Mouse (Mus musculus) bone marrow, adult 2 months (tissue): ENCODE measurements around the gene Egln3.

ENCODE experiments used
- CTCF ChIP-seq: fragments of 200-500 bp; IDR thresholded peaks from 2 replicates; pipeline ENCODE4 v1.5.1; 2011; ENCODE audit warnings: low read length, control low read depth; ENCODE audit not compliant: control insufficient read depth, insufficient read depth
- POLR2A ChIP-seq: fragments of 200-500 bp; IDR thresholded peaks from 2 replicates; pipeline ENCODE4 v1.6.1; 2011; ENCODE audit warnings: low read depth, mild to moderate bottlenecking, control low read depth, low read length, borderline replicate concordance; ENCODE audit not compliant: control insufficient read depth

DNA sequence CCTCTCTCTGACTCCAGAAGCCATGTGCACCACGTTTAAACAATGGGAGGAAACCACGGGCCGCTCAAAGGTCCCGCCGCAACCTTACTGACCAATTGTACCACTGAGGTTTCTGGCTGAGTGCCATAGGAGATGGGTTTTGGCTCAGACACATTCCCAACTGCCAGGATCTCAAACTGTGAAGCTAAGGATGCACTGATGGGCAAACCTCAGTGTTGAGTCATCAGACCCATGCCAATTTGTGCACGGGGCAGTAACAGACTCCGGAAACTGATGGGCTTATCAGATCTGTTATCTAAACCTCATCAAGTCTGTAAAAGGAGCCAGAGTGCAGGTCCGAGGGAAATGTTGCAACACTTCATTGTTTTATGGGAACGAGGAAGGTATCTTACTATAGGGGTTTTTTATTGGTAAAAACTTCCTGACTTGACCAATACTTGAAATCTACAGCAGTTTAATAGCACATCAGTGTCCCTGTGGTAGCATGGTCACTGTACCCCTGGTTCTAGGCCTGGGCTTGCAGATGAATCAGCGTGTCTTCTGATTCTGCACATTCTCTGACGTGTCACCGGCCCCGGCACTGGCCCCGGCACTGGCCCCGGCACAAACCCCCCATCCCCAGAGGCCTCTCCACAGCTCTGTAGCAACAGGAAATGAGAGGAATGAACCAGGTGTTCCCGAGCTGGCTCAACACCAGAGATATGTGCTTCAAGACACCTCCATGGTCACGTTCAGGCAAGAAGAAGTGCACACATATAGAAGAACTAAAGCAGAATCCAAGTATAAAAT lies 15.7 kb downstream of the Egln3 start:
- TF ChIP-seq CTCF (no peak), POLR2A (no peak)
